Mouse (Mus musculus) left cerebral cortex, adult 2 months (tissue): Measurements from ENCODE around the gene Sfswap. TPM values are rescaled to one million over a fixed set of nuclear protein-coding genes. Genes with fewer than 3 reads are reported as not detected.
A peak's percentile ranks its signal among the peaks of the same experiment; 100 is the strongest.
"Not testable (repeated sequence)": the region's sequence is repeated elsewhere in the genome, so short reads cannot be mapped to it uniquely, and the experiment has no call there.

ENCODE experiments used
- DNase-seq, 2 experiments: peaks; one replicate each; pipeline ENCODE4 v3.0.0; 2021 to 2022; ENCODE audit warnings: low spot score in 2 of 2, mixed read lengths in 1 of 2; ENCODE audit errors: extremely low spot score in 1 of 2
- H3K27ac ChIP-seq: fragments of 200-600 bp; 2 replicates; pipeline ENCODE4 v1.8.1; 2022
- H3K4me3 ChIP-seq: fragments of 200-600 bp; 2 replicates; pipeline ENCODE4 v1.8.1; 2022
- CTCF ChIP-seq: fragments of 200-600 bp; IDR thresholded peaks from 2 replicates; pipeline ENCODE4 v1.8.1; 2022; ENCODE audit warnings: antibody characterized with exemption, mild to moderate bottlenecking, moderate library complexity
- intact Hi-C: fragments of 180-260 bp; cut with DNase I; formaldehyde crosslinking; loops from one replicate; pipeline ENCODE4 v1.15.1; 2025
- long read RNA-seq, 2 experiments: library from polyadenylated mRNA; stranded (forward); transcript quantifications; one replicate each; pipeline ENCODE4 v2.0.0; 2021; ENCODE audit warnings: borderline mapping rate in 2 of 2
- total RNA-seq, 2 experiments: library from RNA; stranded (reverse); gene quantifications; 2 replicates each; pipeline ENCODE4 v1.2.3; 2021

The Sfswap gene
- 100 to 1,000 TPM; 108 to 118 TPM for total RNA-seq
- long read RNA-seq, experiment 1, transcript Sfswap-201 (18 exons, 3,313 nt) = major isoform, 7 of 37 reads
- long read RNA-seq, experiment 1, transcript Sfswap-212 (1 exons, 3,398 nt) = major isoform, 7 of 37 reads
- long read RNA-seq, experiment 1, partial matches to known transcripts = 10 of 37 reads
- long read RNA-seq, experiment 1, other reads (novel, unspliced or antisense) = 12 of 37 reads
- long read RNA-seq, experiment 2, transcript Sfswap-201 (18 exons, 3,313 nt) = major isoform, 5 of 47 reads
- long read RNA-seq, experiment 2, partial matches to known transcripts = 16 of 47 reads
- long read RNA-seq, experiment 2, other reads (novel, unspliced or antisense) = 25 of 47 reads

GRCm38 (mm10) chr5:129500722-129501634 lies at the start of gene Sfswap:
Gene Sfswap (plus strand): TSS chr5:129501221.
- TF ChIP-seq CTCF = no peak; the same call in 1 of the 2 replicates
- H3K27ac ChIP-seq = peak within 1 kb of the TSS; percentile 100
- intact Hi-C loops = loop anchor here (2.0 to 5.0 kb wide), 3 partner anchors 82 to 109 kb away; no protein-coding TSS in a partner anchor
- DNase-seq = peak; percentile 81 to 82
- peak within 1 kb of the TSS; percentile 95 for H3K4me3 ChIP-seq

GRCm38 (mm10) chr5:129452561-129452960 lies 48.5 kb upstream of the Sfswap start:
- H3K4me3 ChIP-seq = no peak overlapping the region
- intact Hi-C loops = loop anchor here (2.0 to 10.0 kb wide), 3 partner anchors 34 to 388 kb away; partner anchors contain the start of gene Mmp17
- no peak for TF ChIP-seq CTCF
- no peak overlapping the region for H3K27ac ChIP-seq
- no peak for DNase-seq

GRCm38 (mm10) chr5:129454802-129455528 lies 46.1 kb upstream of the Sfswap start:
- intact Hi-C loops = loop anchor here (5.0 to 10.0 kb wide), 4 partner anchors 82 to 390 kb away; partner anchors contain the start of gene Mmp17
- H3K27ac ChIP-seq = peak overlapping the region; percentile 86
- peak; percentile 62 to 78 for DNase-seq
- TF ChIP-seq CTCF = no peak
- no peak overlapping the region for H3K4me3 ChIP-seq

GRCm38 (mm10) chr5:129455529-129455896 lies 45.5 kb upstream of the Sfswap start:
- Histone ChIP-seq H3K27ac (peak overlapping the region; percentile 86), H3K4me3 (no peak overlapping the region)
- intact Hi-C loops = loop anchor here (5.0 to 10.0 kb wide), 3 partner anchors 82 to 391 kb away; no protein-coding TSS in a partner anchor
- no peak for DNase-seq
- no peak for TF ChIP-seq CTCF

GRCm38 (mm10) chr5:129456579-129457140 lies 44.4 kb upstream of the Sfswap start:
- no peak for DNase-seq
- Histone ChIP-seq H3K4me3 (no peak overlapping the region), H3K27ac (peak overlapping the region; percentile 53)
- intact Hi-C loops = loop anchor here (2.0 to 10.0 kb wide), 4 partner anchors 68 to 392 kb away; no protein-coding TSS in a partner anchor
- TF ChIP-seq CTCF = peak; percentile 46

- no peak for DNase-seq
- Histone ChIP-seq H3K4me3 (no peak overlapping the region), H3K27ac (peak overlapping the region; percentile 3; the same call in 1 of the 2 replicates)
- no peak for TF ChIP-seq CTCF
- intact Hi-C loops = loop anchor here (5.0 to 10.0 kb wide), 3 partner anchors 79 to 393 kb away; no protein-coding TSS in a partner anchor
Observed at GRCm38 (mm10) chr5:129458109-129458508, 42.9 kb upstream of the Sfswap start.

GRCm38 (mm10) chr5:129458541-129458940 lies 42.5 kb upstream of the Sfswap start:
- intact Hi-C loops = loop anchor here (5.0 to 10.0 kb wide), 3 partner anchors 79 to 394 kb away; no protein-coding TSS in a partner anchor

GRCm38 (mm10) chr5:129460798-129461476 lies 40.1 kb upstream of the Sfswap start:
- intact Hi-C loops = no loop called here
- no peak for DNase-seq
- TF ChIP-seq CTCF = no peak
- no peak overlapping the region for H3K27ac ChIP-seq
- no peak overlapping the region for H3K4me3 ChIP-seq

More at GRCm38 (mm10) chr5:129458541-129458940, 42.5 kb upstream of the Sfswap start:
- no peak overlapping the region for H3K4me3 ChIP-seq
- peak overlapping the region; percentile 3; the same call in 1 of the 2 replicates for H3K27ac ChIP-seq
- no peak for DNase-seq
- TF ChIP-seq CTCF = no peak

GRCm38 (mm10) chr5:129463648-129464047 lies 37.4 kb upstream of the Sfswap start:
- H3K27ac ChIP-seq, intact Hi-C loops, DNase-seq: not testable (repeated sequence)

GRCm38 (mm10) chr5:129465788-129466187 lies 35.2 kb upstream of the Sfswap start:
- Histone ChIP-seq H3K27ac (peak overlapping the region; percentile 84), H3K4me3 (no peak overlapping the region)
- DNase-seq = peak in 1 of 2 experiments; percentile 40
- TF ChIP-seq CTCF = no peak; the same call in 1 of the 2 replicates
- intact Hi-C loops = no loop called here

More at GRCm38 (mm10) chr5:129463648-129464047, 37.4 kb upstream of the Sfswap start:
- not testable (repeated sequence) for H3K4me3 ChIP-seq
